Mouse (Mus musculus) liver, postnatal 0 days (tissue): Measurements from ENCODE around the gene Capn7. TPM values are rescaled to one million over a fixed set of nuclear protein-coding genes. Genes with fewer than 3 reads are reported as not detected.

Source experiments
- ATAC-seq: fragments of 200-750 bp; cut with Nextera tagmentation; 2 replicates; pipeline ENCODE4 v1.8.0; 2017; ENCODE audit warnings: mild to moderate bottlenecking, moderate library complexity
- DNase-seq: peaks from one replicate; pipeline ENCODE4 v3.0.0-alpha.2; 2016
- H3K27ac ChIP-seq: fragments of 300-500 bp; sonication (generic); 2 replicates; pipeline ENCODE4 v1.5.1; 2014; ENCODE audit warnings: antibody characterized with exemption, moderate library complexity, mild to moderate bottlenecking, low read depth
- H3K27me3 ChIP-seq: fragments of 300-500 bp; sonication (generic); 2 replicates; pipeline ENCODE4 v1.6.1; 2014; ENCODE audit warnings: low read length, control low read depth, mixed read lengths; ENCODE audit not compliant: insufficient read depth
- H3K36me3 ChIP-seq: fragments of 300-500 bp; sonication (generic); replicated peaks from 2 replicates; pipeline ENCODE4 v1.6.1; 2014; ENCODE audit warnings: mild to moderate bottlenecking, control low read depth, low read length, moderate library complexity, mixed read lengths; ENCODE audit not compliant: insufficient read depth
- H3K4me1 ChIP-seq: fragments of 300-500 bp; sonication (generic); 2 replicates; pipeline ENCODE4 v1.6.1; 2014; ENCODE audit warnings: antibody characterized with exemption, mild to moderate bottlenecking, control low read depth; ENCODE audit not compliant: insufficient read depth
- H3K4me2 ChIP-seq: fragments of 300-500 bp; sonication (generic); 2 replicates; pipeline ENCODE4 v1.6.1; 2014; ENCODE audit warnings: low read depth, mild to moderate bottlenecking, low read length, moderate library complexity, mixed read lengths
- H3K4me3 ChIP-seq: fragments of 300-500 bp; sonication (generic); 2 replicates; pipeline ENCODE4 v1.5.1; 2014; ENCODE audit warnings: low read depth, low read length
- H3K9ac ChIP-seq: fragments of 300-500 bp; sonication (generic); replicated peaks from 2 replicates; pipeline ENCODE4 v1.6.1; 2014; ENCODE audit warnings: mild to moderate bottlenecking, moderate library complexity
- H3K9me3 ChIP-seq: fragments of 300-500 bp; sonication (generic); 2 replicates; pipeline ENCODE4 v1.6.1; 2016; ENCODE audit warnings: mild to moderate bottlenecking, control low read depth, low read length, mixed read lengths
- CTCF ChIP-seq: sonication (generic); IDR thresholded peaks from 2 replicates; pipeline ENCODE4 v1.5.1; 2016; ENCODE audit warnings: antibody characterized with exemption, low read depth
- EP300 ChIP-seq: IDR thresholded peaks from 2 replicates; pipeline ENCODE4 v1.6.1; 2016; ENCODE audit warnings: antibody characterized with exemption, low read depth, mild to moderate bottlenecking
- WGBS: fragments of 180-500 bp; shearing (Covaris S2); extraction: QIAGEN DNeasy Blood & Tissue Kit; methylation state at CpG from one replicate; pipeline ENCODE4 v1.1.7; 2014; ENCODE audit not compliant: insufficient replicate concordance; 5-methylcytosine and 5-hydroxymethylcytosine counted together
- polyA plus RNA-seq: library from polyadenylated mRNA; unstranded; fragments of >200 nt; fragmentation: Nextera tagmentation; extraction: Ambion mirVana; gene quantifications from 2 replicates; pipeline ENCODE4 v1.2.1, GENCODE M21; 2015

Gene Capn7
- polyA plus RNA-seq, 1 experiment from 2014 or later: 12.4 TPM

DNA sequence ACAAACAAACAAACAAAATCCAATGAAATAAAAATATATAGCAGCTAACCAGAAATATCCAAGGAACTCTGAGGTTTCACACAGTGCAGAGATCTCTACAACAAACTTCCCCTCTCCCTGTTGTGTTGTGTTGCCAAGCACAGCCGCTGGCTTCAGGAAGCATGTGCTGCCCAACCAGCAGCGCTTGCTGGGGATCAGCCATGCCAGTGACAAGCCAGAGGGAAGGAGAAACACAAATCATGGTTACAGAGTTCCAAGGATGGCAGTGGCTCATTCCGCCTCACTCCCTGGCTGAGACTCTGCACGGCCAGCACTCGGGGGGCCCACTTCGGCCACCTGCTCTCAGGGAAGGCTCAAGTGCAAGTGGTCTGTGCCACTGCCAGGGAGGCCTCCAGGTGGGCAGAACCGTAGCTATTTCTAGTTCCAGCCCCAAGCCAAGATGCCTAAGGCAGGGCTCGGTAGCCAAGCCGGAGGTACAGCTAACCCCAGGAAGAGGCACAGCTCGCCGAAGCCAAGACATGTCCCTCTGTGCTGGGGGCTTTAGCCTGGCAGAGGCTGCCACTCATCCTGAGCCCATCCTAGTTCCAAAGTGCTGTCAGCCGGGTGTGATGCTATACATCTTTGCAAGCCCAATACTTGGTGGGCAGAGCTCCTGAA, 69.8 kb downstream of the Capn7 start:
- Histone ChIP-seq H3K4me2 (no peak overlapping the region), H3K4me1 (peaks cover 84% of the 10 kb centered on the region), H3K27ac (peak overlapping the region; percentile 89; the same call in 1 of the 2 replicates), H3K27me3 (no peaks in the 10 kb centered on the region), H3K4me3 (no peak overlapping the region), H3K9me3 (no peaks in the 10 kb centered on the region), H3K9ac (no peak overlapping the region), H3K36me3 (peaks cover 23% of the 10 kb centered on the region)
- 77% methylated on average over 12 of the region's 12 CpGs for WGBS
- no peak for DNase-seq
- TF ChIP-seq EP300: no peak
- no peak for TF ChIP-seq CTCF
- no peak for ATAC-seq

DNA sequence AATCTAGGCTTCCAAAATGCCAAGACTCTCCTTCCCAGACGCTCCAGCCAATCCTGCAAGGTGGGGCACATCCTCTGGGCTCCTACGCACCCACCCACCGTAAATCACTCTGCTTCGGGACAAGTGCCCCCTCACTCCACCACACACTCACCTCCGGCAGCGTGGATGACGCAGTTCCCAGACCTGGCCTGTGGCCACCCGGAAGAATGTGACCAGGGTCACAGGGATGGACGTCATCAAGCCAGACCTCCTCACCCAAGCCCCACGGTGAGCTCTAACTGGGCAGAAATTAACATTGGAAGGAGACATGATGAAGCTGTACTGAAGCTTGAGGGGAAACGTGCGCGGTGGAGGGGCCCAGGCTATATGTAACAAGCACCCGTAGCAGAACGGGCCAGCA, 70.8 kb downstream of the Capn7 start:
- peaks cover 29% of the 10 kb centered on the region for H3K36me3 ChIP-seq
- H3K9me3 ChIP-seq: no peaks in the 10 kb centered on the region
- WGBS: 77% methylated on average over 15 of the region's 15 CpGs
- no peak overlapping the region for H3K9ac ChIP-seq
- H3K4me1 ChIP-seq: peaks cover 84% of the 10 kb centered on the region
- no peaks in the 10 kb centered on the region for H3K27me3 ChIP-seq
- H3K4me2 ChIP-seq: no peak overlapping the region
- H3K4me3 ChIP-seq: no peak overlapping the region
- peak overlapping the region; percentile 89 for H3K27ac ChIP-seq
- ATAC-seq: no peak
- TF ChIP-seq EP300 (no peak), CTCF (no peak)
- DNase-seq: no peak

- Histone ChIP-seq H3K4me3 (no peak overlapping the region), H3K4me2 (peak overlapping the region; percentile 24), H3K9ac (0 out of 2 replicates have a peak overlapping the region, but pooled peaks have one; percentile 18), H3K27me3 (no peaks in the 10 kb centered on the region), H3K4me1 (peaks cover 85% of the 10 kb centered on the region), H3K27ac (peak overlapping the region; percentile 89), H3K36me3 (peaks cover 30% of the 10 kb centered on the region), H3K9me3 (no peaks in the 10 kb centered on the region)
- peak; percentile 32; the same call in 1 of the 2 replicates for TF ChIP-seq EP300
- no peak for TF ChIP-seq CTCF
- 58% methylated on average over 6 of the region's 6 CpGs for WGBS
- ATAC-seq: peak; percentile 34
- DNase-seq: no peak
Measured at GRCm38 (mm10) chr14:31407911-31408604, 71.6 kb downstream of the Capn7 start.

GRCm38 (mm10) chr14:31408666-31409065, 72.2 kb downstream of the Capn7 start:
- H3K9ac ChIP-seq: no peak overlapping the region
- H3K27ac ChIP-seq: peak overlapping the region; percentile 89
- H3K4me3 ChIP-seq: no peak overlapping the region
- H3K27me3 ChIP-seq: no peaks in the 10 kb centered on the region
- DNase-seq (no peak), ATAC-seq (peak; percentile 33)
- H3K36me3 ChIP-seq: peaks cover 30% of the 10 kb centered on the region
- H3K4me1 ChIP-seq: peaks cover 85% of the 10 kb centered on the region
- WGBS: 46% methylated on average over 8 of the region's 8 CpGs
- no peak for TF ChIP-seq CTCF
- TF ChIP-seq EP300: no peak
- H3K4me2 ChIP-seq: no peak overlapping the region
- no peaks in the 10 kb centered on the region for H3K9me3 ChIP-seq

GRCm38 (mm10) chr14:31410123-31410724, 73.8 kb downstream of the Capn7 start:
- peaks cover 85% of the 10 kb centered on the region for H3K4me1 ChIP-seq
- DNase-seq: no peak
- no peaks in the 10 kb centered on the region for H3K27me3 ChIP-seq
- no peak overlapping the region for H3K4me3 ChIP-seq
- no peak for ATAC-seq
- H3K27ac ChIP-seq: peak overlapping the region; percentile 89
- H3K9ac ChIP-seq: no peak overlapping the region
- 0 out of 2 replicates have a peak, but pooled peaks have one; percentile 12 for TF ChIP-seq CTCF
- no peak for TF ChIP-seq EP300
- no peaks in the 10 kb centered on the region for H3K9me3 ChIP-seq
- H3K36me3 ChIP-seq: peaks cover 26% of the 10 kb centered on the region
- WGBS: 49% methylated on average over 9 of the region's 9 CpGs
- 0 out of 2 replicates have a peak overlapping the region, but pooled peaks have one; percentile 13 for H3K4me2 ChIP-seq

- WGBS: 52% methylated on average over 4 of the region's 4 CpGs
- Histone ChIP-seq H3K9me3 (no peaks in the 10 kb centered on the region), H3K27me3 (no peaks in the 10 kb centered on the region), H3K27ac (peak overlapping the region; percentile 89), H3K9ac (no peak overlapping the region), H3K4me1 (peaks cover 89% of the 10 kb centered on the region), H3K4me3 (no peak overlapping the region), H3K36me3 (peaks cover 24% of the 10 kb centered on the region), H3K4me2 (no peak overlapping the region)
- no peak for DNase-seq
- TF ChIP-seq CTCF (no peak), EP300 (no peak)
- ATAC-seq: no peak
Measured at GRCm38 (mm10) chr14:31410737-31411136, 74.3 kb downstream of the Capn7 start.
